Mouse (Mus musculus) gastrocnemius, postnatal 36 days (tissue): ENCODE results near the gene Hadha. TPM values are rescaled to one million over a fixed set of nuclear protein-coding genes. Genes with fewer than 3 reads are reported as not detected.

ENCODE experiments used
- DNase-seq, 2 experiments: peaks; one replicate each; pipeline ENCODE4 v3.0.0; 2022
- intact Hi-C: fragments of 180-260 bp; cut with DNase I; formaldehyde crosslinking; loops from one replicate; pipeline ENCODE4 v1.15.1; 2025
- total RNA-seq, 2 experiments: library from RNA; stranded (reverse); gene quantifications; 2 replicates each; pipeline ENCODE4 v1.2.3; 2021

Hadha gene
- total RNA-seq, 2 experiments from 2014 or later, result 299 to 336 TPM

DNA sequence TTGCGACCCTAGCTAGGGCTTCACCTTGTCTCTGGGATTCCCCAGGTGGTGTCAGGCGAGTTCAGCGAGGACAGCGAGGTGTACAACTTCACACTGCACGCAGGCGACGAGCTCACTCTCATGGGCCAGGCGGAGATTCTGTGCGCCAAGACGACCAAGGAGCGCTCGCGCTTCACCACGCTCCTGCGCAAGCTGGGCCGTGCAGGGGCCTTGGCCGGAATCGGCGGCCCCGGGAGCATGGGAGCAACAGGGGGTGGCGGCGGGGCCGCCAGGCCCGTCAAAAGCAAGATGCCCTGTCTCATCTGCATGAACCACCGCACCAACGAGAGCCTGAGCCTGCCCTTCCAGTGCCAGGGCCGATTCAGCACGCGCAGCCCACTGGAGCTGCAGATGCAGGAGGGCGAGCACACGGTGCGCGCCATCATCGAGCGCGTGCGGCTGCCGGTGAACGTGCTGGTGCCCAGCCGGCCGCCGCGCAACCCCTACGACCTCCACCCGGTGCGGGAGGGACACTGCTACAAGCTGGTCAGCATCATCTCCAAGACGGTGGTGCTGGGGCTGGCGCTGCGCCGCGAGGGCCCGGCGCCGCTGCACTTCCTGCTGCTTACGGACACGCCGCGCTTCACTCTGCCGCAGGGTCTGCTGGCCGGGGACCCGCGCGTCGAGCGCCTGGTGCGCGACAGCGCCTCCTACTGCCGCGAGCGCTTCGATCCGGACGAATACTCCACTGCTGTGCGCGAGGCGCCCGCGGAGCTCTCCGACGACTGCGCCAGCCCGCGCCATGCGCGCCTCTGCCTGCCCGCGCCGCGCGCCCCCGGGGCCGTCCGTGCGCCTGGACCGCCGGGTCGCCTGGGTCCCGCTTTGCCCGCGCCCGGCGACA lies 40.8 kb downstream of the Hadha start:
- intact Hi-C loops, result no loop called here
- peak; percentile 28 to 45 for DNase-seq

DNA sequence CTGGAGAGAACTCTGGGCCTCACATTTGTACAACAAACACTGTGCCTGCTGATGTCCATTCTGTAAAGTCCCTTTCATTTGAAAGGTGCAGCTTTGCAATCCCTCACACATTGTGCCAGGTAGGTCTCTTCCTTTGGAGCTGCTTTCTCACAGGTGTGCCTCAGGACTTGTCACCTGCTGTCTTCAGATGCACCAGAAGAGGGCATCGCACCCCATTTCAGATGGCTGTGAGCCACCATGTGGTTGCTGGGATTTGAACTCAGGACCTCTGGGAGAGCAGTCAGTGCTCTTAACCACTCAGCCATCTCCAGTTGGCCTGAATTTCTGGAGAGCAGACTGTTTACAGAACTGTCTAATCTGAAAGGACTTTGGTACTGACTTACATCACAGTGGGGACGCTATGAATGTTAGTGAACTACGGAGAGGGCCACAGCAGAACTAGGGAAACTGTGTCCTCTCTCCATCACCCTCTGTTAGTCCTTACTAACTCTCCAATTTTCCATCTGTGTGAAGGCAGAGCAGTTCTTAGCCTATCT lies 42.4 kb downstream of the Hadha start:
- DNase-seq, result no peak
- intact Hi-C loops, result no loop called here

DNA sequence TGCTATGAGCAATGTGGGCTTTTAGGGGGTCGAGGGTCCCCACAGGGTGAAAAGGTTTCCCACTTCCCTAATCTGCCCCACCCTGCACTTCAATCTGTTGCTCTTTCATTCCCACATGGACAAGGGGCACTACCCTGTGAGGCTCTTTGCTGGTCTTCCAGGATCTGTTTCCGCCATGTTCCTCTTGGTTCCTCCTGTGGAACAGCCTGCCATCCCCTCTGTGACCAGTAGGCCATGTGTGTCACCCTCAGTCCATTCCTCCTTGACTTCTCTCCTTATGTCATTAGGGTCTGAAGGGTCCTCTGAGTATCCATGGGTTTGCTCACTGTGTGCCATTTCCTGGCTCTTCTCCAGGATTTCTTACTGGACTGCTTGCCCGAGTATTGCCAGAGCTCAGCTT lies 43.2 kb downstream of the Hadha start:
- DNase-seq, result no peak
- intact Hi-C loops, result no loop called here

DNA sequence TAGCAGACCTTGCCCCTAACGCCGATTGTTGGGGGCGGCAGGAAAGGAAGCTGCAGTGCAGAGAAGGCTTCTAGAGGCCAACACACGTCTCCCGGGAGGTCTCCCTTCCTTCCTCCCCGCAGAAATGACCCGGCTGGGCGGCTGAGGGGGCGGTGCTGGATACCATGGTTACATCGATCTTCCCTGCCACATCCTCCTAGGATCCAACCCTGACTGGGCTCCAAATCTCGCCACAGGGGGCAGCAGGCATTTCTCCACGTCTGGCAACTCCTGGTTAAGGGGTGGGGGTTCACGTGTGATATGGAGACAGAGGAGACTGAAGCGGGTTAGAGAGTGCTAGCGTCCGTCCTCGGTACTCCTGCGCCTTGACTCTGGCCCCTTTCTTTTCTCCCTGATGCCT lies 43.8 kb downstream of the Hadha start:
- intact Hi-C loops, result no loop called here
- peak in 1 of 2 experiments; percentile 14 for DNase-seq

DNA sequence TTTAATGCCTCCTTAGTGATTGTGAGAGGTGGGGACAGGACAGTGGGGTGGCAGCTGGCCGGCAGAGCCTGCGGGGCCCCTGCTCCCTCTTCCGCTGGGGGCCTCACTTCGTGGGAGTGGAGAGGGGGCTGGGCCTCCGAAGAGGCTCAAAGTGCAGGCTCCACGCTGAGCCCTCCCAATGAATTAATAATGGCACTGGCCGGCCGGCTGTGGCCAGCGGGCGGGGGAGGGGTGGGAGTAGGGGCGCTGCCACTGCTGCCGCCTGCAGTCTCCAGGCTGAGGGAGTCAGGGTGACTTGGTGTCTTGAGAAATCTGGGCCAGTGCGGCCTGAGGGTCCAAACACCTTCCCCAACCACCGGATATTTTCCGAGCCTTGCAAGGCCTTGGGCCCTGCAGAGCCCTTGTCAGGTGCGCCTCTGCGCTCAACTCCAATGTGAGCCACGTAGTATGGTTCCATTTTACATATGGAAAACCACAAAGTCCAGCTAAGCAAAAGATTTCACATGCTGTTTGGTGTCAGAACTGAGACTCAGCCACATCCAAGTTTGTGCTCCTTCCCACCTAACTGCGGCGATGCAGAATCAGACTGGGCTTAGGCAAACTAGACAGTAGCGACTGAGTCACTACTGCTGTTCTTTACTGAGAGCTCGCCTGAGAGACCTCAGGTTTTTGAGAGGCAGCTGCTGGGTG lies 44.4 kb downstream of the Hadha start:
- no peak for DNase-seq

GRCm38 (mm10) chr5:30109899-30110298 lies 45.1 kb downstream of the Hadha start:
- DNase-seq, result no peak
- intact Hi-C loops, result no loop called here

More for the DNA sequence above, 44.4 kb downstream of the Hadha start:
- intact Hi-C loops, result no loop called here

- intact Hi-C loops, result no loop called here
- DNase-seq, result no peak
These were observed 46.7 kb downstream of the Hadha start for GRCm38 (mm10) chr5:30108233-30108632.

DNA sequence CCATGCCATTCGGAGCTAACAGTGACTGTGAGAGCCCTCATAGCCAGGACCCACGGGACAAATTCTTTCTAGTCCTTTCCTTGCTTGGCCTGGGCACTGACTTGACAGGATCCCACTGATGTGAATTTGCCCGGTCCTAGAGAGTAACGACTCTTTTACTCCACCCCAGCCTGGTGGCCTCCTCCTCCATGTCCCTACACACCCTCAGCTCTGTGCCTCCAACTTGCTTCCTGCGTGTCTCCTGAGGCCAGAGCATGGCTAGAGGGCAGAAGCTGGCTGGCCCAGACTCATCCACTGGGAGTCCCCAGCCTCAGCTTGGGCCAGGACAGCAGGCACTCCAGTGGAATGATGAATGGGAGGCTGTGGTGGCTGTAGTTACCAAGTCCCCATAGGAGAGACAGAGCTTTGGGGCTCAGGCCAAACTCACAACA lies 47.3 kb downstream of the Hadha start:
- DNase-seq, result no peak
- intact Hi-C loops, result no loop called here

DNA sequence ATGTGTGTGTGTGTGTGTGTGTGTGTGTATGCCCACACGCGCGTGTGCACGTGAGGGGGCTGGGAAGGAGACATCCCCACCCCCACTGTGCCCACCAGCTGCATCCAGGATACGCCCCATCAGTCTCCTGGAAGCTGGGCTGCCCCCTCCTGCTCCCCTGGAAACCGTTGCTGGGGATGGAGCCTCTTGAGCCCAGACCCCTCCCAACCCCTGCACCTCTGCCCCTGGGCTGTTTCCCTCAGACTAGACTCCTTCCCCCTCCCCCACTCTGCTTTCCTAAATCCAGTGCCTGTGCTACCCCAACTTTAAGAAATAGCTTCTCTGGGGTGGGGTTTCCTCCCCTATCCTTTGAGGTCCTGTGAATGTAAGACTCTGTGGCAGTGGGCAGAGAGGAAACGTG lies 47.8 kb downstream of the Hadha start:
- DNase-seq, result no peak
- intact Hi-C loops, result no loop called here

DNA sequence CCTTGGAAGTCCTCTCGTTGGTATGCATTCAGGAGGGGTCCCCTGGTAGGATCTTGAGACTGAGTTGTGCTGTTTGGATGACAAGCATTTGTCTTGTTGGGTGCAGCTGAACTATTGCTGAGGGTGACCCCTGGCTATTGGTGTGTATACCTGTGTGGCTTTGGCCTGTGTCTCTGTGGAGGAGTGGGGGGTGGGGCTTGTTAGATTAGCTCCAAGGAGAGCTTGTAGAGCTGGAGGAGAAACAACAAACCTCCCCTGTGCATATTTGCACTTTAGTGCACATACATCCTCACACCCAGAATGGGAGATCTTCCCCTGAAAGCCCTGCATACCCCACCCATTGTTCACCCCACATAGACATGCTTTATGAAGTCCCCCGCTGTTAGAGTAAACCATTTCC lies 48.2 kb downstream of the Hadha start:
- no peak for DNase-seq
- intact Hi-C loops, result no loop called here

GRCm38 (mm10) chr5:30105668-30106300 lies 49.2 kb downstream of the Hadha start, which contains the start of gene 3110082J24Rik:
Gene 3110082J24Rik, minus strand, starts transcription at chr5:30106086.
- DNase-seq, result no peak
- intact Hi-C loops, result no loop called here

DNA sequence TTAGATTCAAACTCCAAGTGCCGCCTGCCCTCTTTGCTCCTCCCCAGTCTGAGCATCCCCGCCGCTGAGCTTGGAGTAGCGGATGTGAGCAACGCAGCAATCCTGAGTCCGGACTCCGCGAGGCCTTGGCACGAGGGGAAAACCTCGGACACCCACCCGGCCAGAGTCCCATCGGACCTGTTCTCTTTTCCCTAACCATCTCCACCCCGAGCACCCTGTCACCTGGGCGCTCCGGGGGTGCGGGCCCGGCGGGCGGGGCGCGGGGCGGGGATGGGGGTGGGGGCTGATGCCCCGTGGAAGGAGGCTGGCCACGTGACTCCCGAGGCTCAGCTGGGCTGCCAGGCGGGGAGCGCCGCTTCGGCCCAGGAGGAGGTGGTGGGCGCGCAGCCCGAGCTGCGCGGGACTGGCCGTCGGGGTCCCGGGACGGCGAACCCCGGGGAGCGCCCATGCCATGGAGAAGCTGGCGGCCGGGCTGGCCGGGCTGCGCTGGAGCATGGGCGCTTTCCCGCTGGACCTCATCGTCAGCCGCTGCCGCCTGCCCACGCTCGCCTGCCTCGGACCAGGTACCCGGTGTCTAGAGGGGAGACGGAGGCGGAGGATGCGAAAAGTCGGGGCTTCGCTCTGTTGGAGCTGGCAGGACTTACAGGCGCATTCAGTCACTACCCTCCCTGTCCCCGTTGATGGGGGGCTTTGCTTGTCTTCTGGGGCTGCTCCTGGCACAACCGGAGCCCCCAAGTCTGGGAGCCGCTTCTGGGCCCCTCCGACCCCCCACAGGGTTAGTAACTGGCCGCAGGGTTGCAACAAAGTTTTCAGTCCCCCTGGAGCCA lies 49.9 kb downstream of the Hadha start, which contains the start of gene Garem2:
Garem2 (plus strand) TSS at position 321 of the 827 bp plus-strand sequence.
- intact Hi-C loops, result no loop called here

DNA sequence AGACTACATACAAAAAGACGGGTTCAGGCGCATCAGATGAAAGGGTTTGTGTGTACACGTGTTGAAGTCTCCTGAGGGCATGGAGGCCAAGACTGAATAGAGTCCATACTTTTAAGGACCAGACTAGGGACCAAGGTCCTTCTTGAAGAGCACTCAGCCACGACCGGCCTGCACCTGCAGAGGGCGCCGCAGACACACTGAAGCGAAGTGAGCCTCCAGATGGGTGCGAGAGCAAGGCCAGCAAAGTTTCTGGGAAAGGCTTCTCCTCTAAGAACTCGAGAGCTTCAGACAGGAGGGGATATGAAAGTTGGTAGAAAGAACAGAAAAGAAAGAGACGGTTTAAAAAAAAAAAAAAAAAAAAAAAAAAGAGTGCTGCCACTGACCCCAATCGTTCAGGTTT lies 50.6 kb downstream of the Hadha start:
- intact Hi-C loops, result no loop called here
- peak in 1 of 2 experiments; percentile 25 for DNase-seq

More for the DNA sequence above, 49.9 kb downstream of the Hadha start, which contains the start of gene Garem2:
- no peak for DNase-seq

- DNase-seq, result no peak
- intact Hi-C loops, result no loop called here
These were observed 51.6 kb downstream of the Hadha start for GRCm38 (mm10) chr5:30103340-30103739.

GRCm38 (mm10) chr5:30098260-30098659 lies 56.7 kb downstream of the Hadha start:
- no peak for DNase-seq
- intact Hi-C loops, result no loop called here

DNA sequence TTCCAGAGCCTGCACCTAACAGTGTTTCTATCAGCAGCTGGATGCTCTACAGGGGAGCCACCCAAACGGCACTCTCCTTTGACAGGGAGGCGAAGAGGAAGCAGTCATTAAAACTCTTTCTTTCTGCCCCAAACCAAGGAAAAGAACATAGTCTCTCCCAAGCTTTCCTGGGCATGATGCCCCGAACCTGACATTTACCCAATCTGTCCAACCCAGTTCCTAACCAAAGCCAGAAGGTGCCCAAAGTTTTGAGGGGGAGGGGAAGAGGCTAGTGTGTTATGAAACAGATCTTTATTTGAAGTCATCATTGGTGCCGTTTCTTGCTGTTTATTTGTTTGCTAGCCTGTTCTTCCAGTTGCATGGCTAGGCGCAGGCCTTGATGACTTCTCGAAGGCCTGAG lies 59.2 kb downstream of the Hadha start:
- DNase-seq, result no peak
- intact Hi-C loops, result no loop called here

DNA sequence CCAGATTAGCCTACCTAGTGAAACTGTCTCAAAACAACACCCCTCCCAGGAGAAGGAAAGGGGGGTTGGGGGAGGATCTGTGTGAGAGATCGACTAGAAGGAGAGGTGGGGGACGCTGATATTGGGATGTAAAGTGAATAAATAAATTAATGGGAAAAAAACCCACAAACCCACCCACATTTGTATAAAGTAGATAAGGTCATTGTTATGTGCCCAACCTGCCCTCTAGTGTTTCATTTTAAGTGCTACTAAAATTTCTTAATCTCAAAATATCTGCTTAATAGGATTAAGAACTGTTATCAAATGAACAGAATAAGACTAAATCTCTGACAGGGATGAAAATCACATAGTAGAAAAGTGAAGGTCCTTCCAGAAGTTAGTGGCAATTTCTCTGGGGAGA lies 60.6 kb downstream of the Hadha start:
- no peak for DNase-seq
- intact Hi-C loops, result no loop called here

DNA sequence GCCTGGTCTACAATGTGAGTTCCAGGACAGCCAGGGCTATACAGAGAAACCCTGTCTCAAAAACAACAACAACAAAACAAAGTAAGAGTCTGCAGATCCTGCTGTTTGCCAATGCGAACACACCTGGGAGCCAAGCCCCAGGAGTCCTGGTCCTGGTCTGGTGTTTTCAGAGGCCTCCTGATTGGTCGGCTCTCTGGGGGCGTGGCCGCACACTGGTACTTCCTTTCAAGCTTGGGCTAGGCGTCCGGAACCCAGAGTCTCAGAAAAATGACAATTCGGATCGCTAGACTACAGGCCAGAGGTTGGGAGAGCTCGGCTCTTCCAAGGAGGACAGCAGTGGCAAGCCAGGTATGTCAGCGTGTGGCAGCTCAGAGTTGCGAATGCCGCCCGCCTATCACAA lies 62.3 kb downstream of the Hadha start:
- intact Hi-C loops, result no loop called here
- no peak for DNase-seq

DNA sequence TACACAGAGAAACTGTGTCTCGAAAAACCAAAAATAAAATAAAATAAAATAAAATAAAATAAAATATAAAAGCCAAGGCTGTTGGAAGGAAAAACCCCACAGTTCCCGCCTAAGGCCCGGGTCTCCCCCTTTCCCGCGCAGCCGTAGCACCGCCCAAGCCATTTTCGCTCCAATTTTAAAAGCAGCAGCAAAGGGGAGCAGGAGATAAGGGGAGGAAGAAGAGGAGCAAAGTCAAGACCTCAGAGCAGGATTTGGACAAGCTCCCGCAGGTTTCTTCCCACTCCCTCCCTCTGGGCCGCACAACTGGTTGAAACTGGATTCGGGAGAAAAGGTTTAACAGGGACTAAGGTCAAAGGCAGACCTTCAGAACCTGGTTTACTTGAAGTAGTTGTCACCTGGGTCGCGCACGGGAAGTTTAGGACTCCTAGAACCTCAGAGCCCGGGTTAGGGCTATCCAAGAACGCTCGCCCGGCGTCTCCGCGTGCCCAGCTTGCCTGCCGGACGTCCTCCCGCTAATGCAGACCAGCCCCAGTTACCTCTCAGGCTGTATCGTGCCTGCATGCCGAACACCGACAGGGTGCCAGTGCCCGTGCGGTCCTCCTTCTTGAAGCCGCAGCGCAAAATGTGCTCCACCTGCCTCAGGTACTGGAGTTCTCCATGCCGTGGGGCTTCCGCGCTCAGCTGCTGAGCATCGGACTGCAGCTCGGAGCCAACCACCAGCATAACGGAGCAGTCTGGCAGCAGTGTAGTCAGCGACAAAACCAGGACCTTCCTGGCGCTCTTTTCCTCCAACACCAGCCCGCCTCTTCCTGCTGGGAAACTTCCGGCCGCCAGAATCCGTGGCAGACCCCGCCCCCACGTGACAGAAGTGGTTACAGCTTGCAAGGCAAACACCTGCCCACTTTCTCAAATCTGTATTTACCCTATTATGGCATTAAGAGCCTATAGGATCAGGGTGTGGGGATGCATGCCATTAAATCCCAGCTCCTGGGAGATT lies 81.8 kb downstream of the Hadha start, which contains the start of gene Tyms:
Tyms (minus strand) TSS at position 793 of the 997 bp plus-strand sequence.
- DNase-seq, result peak; percentile 54 to 56
- intact Hi-C loops, result no loop called here
